Mouse (Mus musculus): ENCODE results near the gene Tlr4.

Gene Tlr4

GRCm38 (mm10) chr4:66901498-66901897 is 74.1 kb downstream of the Tlr4 start:
- DNase-seq = no peak

GRCm38 (mm10) chr4:66908376-66908775 is 81.0 kb downstream of the Tlr4 start:
- no peak for DNase-seq

- no peak for DNase-seq
Observed at GRCm38 (mm10) chr4:66919630-66920372, 92.4 kb downstream of the Tlr4 start.

DNA sequence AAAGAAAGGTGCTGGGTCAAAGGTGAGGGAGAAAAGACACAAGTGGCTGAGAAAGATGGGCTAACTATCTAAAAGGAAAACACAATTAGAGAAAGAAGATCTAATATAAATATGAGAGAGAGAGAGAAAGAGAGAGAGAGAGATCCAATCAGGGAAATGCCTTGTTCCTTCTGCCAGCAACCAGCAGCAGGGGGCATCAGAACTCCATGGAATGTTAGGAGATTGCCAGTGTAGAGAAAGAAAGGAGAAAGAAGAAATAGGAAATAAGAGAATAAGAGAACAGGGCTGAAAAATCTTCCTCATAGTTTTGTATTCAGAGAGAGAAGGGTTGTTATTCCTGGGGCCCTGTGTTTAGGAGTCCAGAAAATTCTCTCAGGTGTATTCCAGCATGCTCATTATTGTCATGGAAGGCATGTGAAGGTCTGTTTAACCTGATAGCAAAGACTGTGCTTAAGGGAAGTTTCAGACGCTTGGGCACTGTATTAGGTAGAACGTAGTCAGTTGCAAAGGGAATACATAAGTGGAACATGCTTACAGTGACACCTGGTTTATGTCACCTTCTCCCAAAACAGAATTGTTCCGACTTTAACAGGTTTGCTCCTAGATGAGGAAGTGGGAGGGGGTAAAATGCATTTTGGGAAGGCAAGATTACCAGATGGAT is 96.4 kb downstream of the Tlr4 start:
- peak; percentile 63 for DNase-seq

GRCm38 (mm10) chr4:66926066-66926465 is 98.7 kb downstream of the Tlr4 start:
- no peak for DNase-seq

GRCm38 (mm10) chr4:66927537-66928088 is 100.2 kb downstream of the Tlr4 start:
- no peak for DNase-seq

GRCm38 (mm10) chr4:66938489-66939061 is 111.2 kb downstream of the Tlr4 start:
- peak; percentile 4 for DNase-seq

DNA sequence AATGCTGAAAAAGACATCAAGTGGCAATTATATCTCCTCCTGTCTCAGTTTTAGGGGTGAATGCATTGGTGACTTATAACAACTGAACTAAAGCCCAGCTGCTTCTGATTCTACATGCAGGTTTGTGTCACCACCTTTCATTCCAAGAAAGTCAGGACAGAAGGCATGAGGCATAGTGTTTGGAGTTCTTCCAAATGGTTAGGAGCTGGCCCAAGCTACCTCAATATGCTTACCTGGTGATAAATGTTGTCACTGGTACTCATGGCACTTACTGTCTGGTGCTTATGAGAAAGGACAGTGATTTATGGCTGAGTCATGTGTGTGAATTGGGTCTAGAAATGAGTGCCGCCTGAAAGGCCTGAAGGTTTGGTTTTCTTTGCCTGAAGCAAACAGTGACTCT is 114.5 kb downstream of the Tlr4 start:
- no peak for DNase-seq

GRCm38 (mm10) chr4:66943699-66944098 is 116.3 kb downstream of the Tlr4 start:
- no peak for DNase-seq

DNA sequence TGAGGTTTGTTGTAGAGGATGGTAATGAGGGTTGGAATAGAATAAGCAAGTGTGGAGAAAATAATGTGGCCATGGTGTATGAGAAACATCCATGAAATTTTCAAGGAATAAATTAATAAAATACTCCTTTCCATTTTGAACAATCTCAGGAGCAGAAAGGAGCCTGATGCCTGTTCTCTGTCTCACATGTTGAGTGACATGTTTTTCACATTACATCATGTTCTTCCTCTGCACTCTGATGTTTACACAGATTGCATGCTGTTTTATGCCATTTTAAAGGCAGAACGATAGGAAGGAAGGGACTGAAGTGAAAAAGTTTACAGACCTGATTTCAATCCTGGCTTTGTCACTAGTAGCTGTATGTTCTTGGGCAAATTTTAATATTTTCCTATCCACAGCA is 120.3 kb downstream of the Tlr4 start:
- no peak for DNase-seq

DNA sequence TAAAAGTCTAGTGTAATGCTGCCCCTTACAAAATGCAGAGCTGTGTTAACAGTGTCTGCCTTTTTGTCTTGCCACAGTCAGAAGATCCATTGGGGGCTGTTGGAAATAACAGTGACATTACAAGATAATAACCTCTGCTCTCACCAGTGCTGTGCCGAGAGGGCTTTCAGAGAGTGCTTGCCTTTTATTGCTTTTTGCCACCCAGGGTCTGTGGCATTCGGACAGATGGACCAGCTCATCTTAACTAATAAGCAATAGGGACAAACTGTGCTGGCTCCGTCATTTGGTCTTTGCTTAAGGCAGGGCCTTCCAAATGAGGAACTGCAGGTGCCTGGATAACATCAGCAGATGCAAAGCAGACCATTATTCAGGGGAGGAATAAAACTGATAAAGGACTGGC is 147.5 kb downstream of the Tlr4 start:
- DNase-seq = no peak

All from embryo, embryonic 11 days (tissue).